Mouse (Mus musculus) liver, adult 2 months (tissue): ENCODE measurements around the gene Wnt2b. TPM values are rescaled to one million over a fixed set of nuclear protein-coding genes. Genes with fewer than 3 reads are reported as not detected.

Experiments used
- DNase-seq: peaks from one replicate; pipeline ENCODE4 v3.0.0-alpha.2; 2011; ENCODE audit warnings: low read depth, low spot score; ENCODE audit errors: extremely low read depth
- H3K27ac ChIP-seq: fragments of 200-500 bp; replicated peaks from 2 replicates; pipeline ENCODE4 v1.5.1; 2012; ENCODE audit warnings: low read depth, mild to moderate bottlenecking, control low read depth, inconsistent platforms, low read length; ENCODE audit not compliant: insufficient read depth
- H3K27me3 ChIP-seq: fragments of 200-500 bp; 2 replicates; pipeline ENCODE4 v1.6.1; 2012; ENCODE audit warnings: mild to moderate bottlenecking, moderate library complexity, low read length, inconsistent platforms; ENCODE audit not compliant: control insufficient read depth, insufficient read depth
- H3K36me3 ChIP-seq: fragments of 200-500 bp; 2 replicates; pipeline ENCODE4 v1.6.1; 2012; ENCODE audit warnings: low read length, inconsistent platforms; ENCODE audit not compliant: control insufficient read depth, insufficient read depth
- H3K4me1 ChIP-seq: fragments of 200-500 bp; 2 replicates; pipeline ENCODE4 v1.6.1; 2011; ENCODE audit warnings: low read length; ENCODE audit not compliant: control insufficient read depth, insufficient read depth
- H3K4me3 ChIP-seq: fragments of 200-500 bp; 2 replicates; pipeline ENCODE4 v1.5.1; 2011; ENCODE audit warnings: low read depth, mild to moderate bottlenecking, control low read depth, low read length, moderate library complexity; ENCODE audit not compliant: insufficient read depth
- H3K79me2 ChIP-seq: fragments of 200-500 bp; 2 replicates; pipeline ENCODE4 v1.6.1; 2012; ENCODE audit warnings: inconsistent platforms, mild to moderate bottlenecking, low read length, moderate library complexity; ENCODE audit not compliant: control insufficient read depth, insufficient read depth
- H3K9ac ChIP-seq: fragments of 200-500 bp; 2 replicates; pipeline ENCODE4 v1.6.1; 2012; ENCODE audit warnings: low read depth, mild to moderate bottlenecking, control low read depth, inconsistent platforms, low read length
- CTCF ChIP-seq: fragments of 200-500 bp; IDR thresholded peaks from 2 replicates; pipeline ENCODE4 v1.5.1; 2011; ENCODE audit warnings: low read depth, low read length, control low read depth
- POLR2A ChIP-seq: fragments of 200-500 bp; IDR thresholded peaks from 2 replicates; pipeline ENCODE4 v1.6.1; 2011; ENCODE audit warnings: low read length, control low read depth; ENCODE audit not compliant: insufficient read depth; ENCODE audit errors: extremely low read depth
- WGBS: fragments of 180-500 bp; shearing (Covaris S2); methylation state at CpG from one replicate; pipeline ENCODE4 v1.1.7; 2018; 5-methylcytosine and 5-hydroxymethylcytosine counted together
- polyA plus RNA-seq: library from polyadenylated mRNA; depleted of rRNA; stranded (reverse); fragments of >200 nt; gene quantifications from 2 replicates; pipeline ENCODE4 v1.2.3, GENCODE M21; 2012
- total RNA-seq: library from RNA; depleted of rRNA; stranded (reverse); fragments of >200 nt; gene quantifications from 2 replicates; pipeline ENCODE4 v1.2.3, GENCODE M21; 2014

The Wnt2b gene
- total and polyA plus RNA-seq, 2 experiments: 0.09 to 0.11 TPM

- no peak overlapping the region for H3K4me3 ChIP-seq
- H3K36me3 ChIP-seq: peaks cover 30% of the 10 kb centered on the region
- no peak overlapping the region for H3K9ac ChIP-seq
- H3K4me1 ChIP-seq: no peaks in the 10 kb centered on the region; the same call in 1 of the 2 replicates
- TF ChIP-seq POLR2A (no peak), CTCF (no peak)
- DNase-seq: no peak
- WGBS: 78% methylated on average over 4 of the region's 4 CpGs
- no peaks in the 10 kb centered on the region for H3K27me3 ChIP-seq
- no peaks in the 10 kb centered on the region for H3K79me2 ChIP-seq
- H3K27ac ChIP-seq: no peak overlapping the region
Observed at GRCm38 (mm10) chr3:104938327-104938726, 23.4 kb downstream of the Wnt2b start.

GRCm38 (mm10) chr3:104937728-104938305, 23.9 kb downstream of the Wnt2b start:
- Histone ChIP-seq H3K9ac (no peak overlapping the region), H3K27me3 (no peaks in the 10 kb centered on the region), H3K79me2 (no peaks in the 10 kb centered on the region), H3K4me3 (no peak overlapping the region), H3K36me3 (peaks cover 30% of the 10 kb centered on the region), H3K4me1 (no peaks in the 10 kb centered on the region; the same call in 1 of the 2 replicates), H3K27ac (no peak overlapping the region)
- WGBS: 82% methylated on average over 2 of the region's 2 CpGs
- DNase-seq: no peak
- TF ChIP-seq CTCF: no peak
- no peak for TF ChIP-seq POLR2A

GRCm38 (mm10) chr3:104929385-104929784, 32.3 kb downstream of the Wnt2b start:
- Histone ChIP-seq H3K4me3 (no peak overlapping the region), H3K9ac (no peak overlapping the region), H3K36me3 (peaks cover 25% of the 10 kb centered on the region), H3K4me1 (no peaks in the 10 kb centered on the region), H3K27ac (no peak overlapping the region), H3K27me3 (no peaks in the 10 kb centered on the region), H3K79me2 (no peaks in the 10 kb centered on the region; the same call in 1 of the 2 replicates)
- TF ChIP-seq POLR2A (no peak), CTCF (no peak)
- WGBS: 95% methylated on average over 6 of the region's 6 CpGs
- DNase-seq: no peak

GRCm38 (mm10) chr3:104914986-104915385, 46.7 kb downstream of the Wnt2b start:
- H3K79me2 ChIP-seq: no peaks in the 10 kb centered on the region
- H3K27me3 ChIP-seq: no peaks in the 10 kb centered on the region
- TF ChIP-seq CTCF: no peak
- no peak for TF ChIP-seq POLR2A
- H3K4me1 ChIP-seq: no peaks in the 10 kb centered on the region
- no peak overlapping the region for H3K9ac ChIP-seq
- H3K4me3 ChIP-seq: no peak overlapping the region
- 61% methylated on average over 3 of the region's 3 CpGs for WGBS
- no peak overlapping the region for H3K27ac ChIP-seq
- H3K36me3 ChIP-seq: peaks cover 5% of the 10 kb centered on the region; the same call in 1 of the 2 replicates
- no peak for DNase-seq

GRCm38 (mm10) chr3:104909195-104909594, 52.5 kb downstream of the Wnt2b start:
- no peak for TF ChIP-seq CTCF
- no peak for TF ChIP-seq POLR2A
- H3K9ac ChIP-seq: no peak overlapping the region
- H3K36me3 ChIP-seq: peaks cover 18% of the 10 kb centered on the region
- no peak for DNase-seq
- H3K27ac ChIP-seq: no peak overlapping the region
- no peak overlapping the region for H3K4me3 ChIP-seq
- H3K4me1 ChIP-seq: no peaks in the 10 kb centered on the region
- H3K27me3 ChIP-seq: no peaks in the 10 kb centered on the region
- no peaks in the 10 kb centered on the region for H3K79me2 ChIP-seq
- 97% methylated on average over 6 of the region's 6 CpGs for WGBS

- Histone ChIP-seq H3K79me2 (no peaks in the 10 kb centered on the region), H3K4me3 (no peak overlapping the region), H3K27me3 (no peaks in the 10 kb centered on the region), H3K36me3 (peaks cover 27% of the 10 kb centered on the region), H3K9ac (no peak overlapping the region), H3K4me1 (no peaks in the 10 kb centered on the region), H3K27ac (no peak overlapping the region)
- no peak for TF ChIP-seq POLR2A
- no peak for TF ChIP-seq CTCF
- DNase-seq: no peak
- WGBS: 91% methylated on average over 3 of the region's 3 CpGs
Observed at GRCm38 (mm10) chr3:104906007-104906406, 55.7 kb downstream of the Wnt2b start.
